Mouse (Mus musculus) lung, postnatal 0 days (tissue): ENCODE data around the gene Ppl. TPM values are rescaled to one million over a fixed set of nuclear protein-coding genes. Genes with fewer than 3 reads are reported as not detected.

Experiments
- ATAC-seq: fragments of 200-750 bp; cut with Nextera tagmentation; 2 replicates; pipeline ENCODE4 v1.8.0; 2017; ENCODE audit warnings: moderate library complexity
- DNase-seq: peaks from one replicate; pipeline ENCODE4 v3.0.0-alpha.2; 2016; ENCODE audit warnings: low spot score
- H3K27ac ChIP-seq: fragments of 300-500 bp; sonication (generic); 2 replicates; pipeline ENCODE4 v1.5.1; 2014; ENCODE audit warnings: antibody characterized with exemption, mild to moderate bottlenecking, low read length, mixed read lengths
- H3K27me3 ChIP-seq: fragments of 300-500 bp; sonication (generic); replicated peaks from 2 replicates; pipeline ENCODE4 v1.6.1; 2014; ENCODE audit warnings: low read length, mixed read lengths; ENCODE audit not compliant: insufficient read depth
- H3K36me3 ChIP-seq: fragments of 300-500 bp; sonication (generic); 2 replicates; pipeline ENCODE4 v1.6.1; 2014; ENCODE audit warnings: low read length, mixed read lengths; ENCODE audit not compliant: insufficient read depth
- H3K4me1 ChIP-seq: fragments of 300-500 bp; sonication (generic); 2 replicates; pipeline ENCODE4 v1.6.1; 2014; ENCODE audit warnings: antibody characterized with exemption, low read depth, low read length, mixed read lengths; ENCODE audit not compliant: insufficient read depth
- H3K4me2 ChIP-seq: fragments of 300-500 bp; sonication (generic); replicated peaks from 2 replicates; pipeline ENCODE4 v1.6.1; 2014; ENCODE audit warnings: low read depth, mild to moderate bottlenecking, low read length, moderate library complexity, mixed read lengths
- H3K4me3 ChIP-seq: fragments of 300-500 bp; sonication (generic); 2 replicates; pipeline ENCODE4 v1.5.1; 2014; ENCODE audit warnings: low read depth, low read length
- H3K9ac ChIP-seq: fragments of 300-500 bp; sonication (generic); replicated peaks from 2 replicates; pipeline ENCODE4 v1.6.1; 2014; ENCODE audit warnings: low read depth, mild to moderate bottlenecking
- H3K9me3 ChIP-seq: fragments of 300-500 bp; sonication (generic); 2 replicates; pipeline ENCODE4 v1.6.1; 2016; ENCODE audit warnings: low read length, mixed read lengths
- CTCF ChIP-seq: IDR thresholded peaks from 2 replicates; pipeline ENCODE4 v1.5.1; 2016; ENCODE audit warnings: antibody characterized with exemption, mild to moderate bottlenecking
- EP300 ChIP-seq: IDR thresholded peaks from 2 replicates; pipeline ENCODE4 v1.6.1; 2016; ENCODE audit warnings: antibody characterized with exemption, mild to moderate bottlenecking, control low read depth
- WGBS: fragments of 180-500 bp; shearing (Covaris S2); extraction: QIAGEN DNeasy Blood & Tissue Kit; methylation state at CpG from one replicate; pipeline ENCODE4 v1.1.7; 2014; 5-methylcytosine and 5-hydroxymethylcytosine counted together
- polyA plus RNA-seq: library from polyadenylated mRNA; unstranded; fragments of >200 nt; fragmentation: Nextera tagmentation; extraction: Ambion mirVana; gene quantifications from 2 replicates; pipeline ENCODE4 v1.2.1, GENCODE M21; 2015

The Ppl gene
- polyA plus RNA-seq, 1 experiment from 2014 or later, result 10.4 TPM

- no peak overlapping the region for H3K4me3 ChIP-seq
- TF ChIP-seq EP300 (no peak), CTCF (no peak)
Observed at GRCm38 (mm10) chr16:5156495-5156894, 24.3 kb upstream of the Ppl start.

GRCm38 (mm10) chr16:5155014-5155413 is 22.8 kb upstream of the Ppl start:
- H3K9ac ChIP-seq, result no peak overlapping the region
- H3K27ac ChIP-seq, result no peak overlapping the region
- no peak for TF ChIP-seq EP300
- no peak for TF ChIP-seq CTCF
- H3K27me3 ChIP-seq, result no peaks in the 10 kb centered on the region
- no peak overlapping the region for H3K4me3 ChIP-seq
- no peaks in the 10 kb centered on the region for H3K9me3 ChIP-seq
- no peaks in the 10 kb centered on the region for H3K4me1 ChIP-seq
- no peak overlapping the region for H3K4me2 ChIP-seq
- DNase-seq (no peak), ATAC-seq (peak; percentile 54)
- no peaks in the 10 kb centered on the region for H3K36me3 ChIP-seq
- 39% methylated on average over 3 of the region's 3 CpGs for WGBS

More at GRCm38 (mm10) chr16:5156495-5156894, 24.3 kb upstream of the Ppl start:
- no peak overlapping the region for H3K4me2 ChIP-seq
- H3K27me3 ChIP-seq, result no peaks in the 10 kb centered on the region
- DNase-seq (no peak), ATAC-seq (no peak)
- H3K27ac ChIP-seq, result no peak overlapping the region
- no peak overlapping the region for H3K9ac ChIP-seq
- no peaks in the 10 kb centered on the region for H3K4me1 ChIP-seq
- 44% methylated on average over 2 of the region's 2 CpGs for WGBS
- no peaks in the 10 kb centered on the region for H3K9me3 ChIP-seq
- no peaks in the 10 kb centered on the region for H3K36me3 ChIP-seq

GRCm38 (mm10) chr16:5153299-5154026 is 21.2 kb upstream of the Ppl start:
- H3K27ac ChIP-seq, result no peak overlapping the region
- no peak for TF ChIP-seq CTCF
- no peak for TF ChIP-seq EP300
- no peak for DNase-seq
- 40% methylated on average over 6 of the region's 6 CpGs for WGBS
- no peak overlapping the region for H3K4me3 ChIP-seq
- no peaks in the 10 kb centered on the region for H3K4me1 ChIP-seq
- no peak overlapping the region for H3K9ac ChIP-seq
- no peak for ATAC-seq
- no peaks in the 10 kb centered on the region for H3K9me3 ChIP-seq
- H3K36me3 ChIP-seq, result no peaks in the 10 kb centered on the region
- H3K4me2 ChIP-seq, result no peak overlapping the region
- 0 out of 2 replicates have a peak, but pooled peaks cover 2% of the 10 kb centered on the region for H3K27me3 ChIP-seq

GRCm38 (mm10) chr16:5150544-5150943 is 18.3 kb upstream of the Ppl start:
- H3K9me3 ChIP-seq, result no peaks in the 10 kb centered on the region
- no peak overlapping the region for H3K9ac ChIP-seq
- H3K4me1 ChIP-seq, result no peaks in the 10 kb centered on the region
- 0 out of 2 replicates have a peak, but pooled peaks cover 7% of the 10 kb centered on the region for H3K27me3 ChIP-seq
- no peak for ATAC-seq
- no peak overlapping the region for H3K4me2 ChIP-seq
- no peak overlapping the region for H3K4me3 ChIP-seq
- no peak overlapping the region for H3K27ac ChIP-seq
- 75% methylated on average over 10 of the region's 10 CpGs for WGBS
- DNase-seq, result no peak
- TF ChIP-seq CTCF (no peak), EP300 (no peak)
- no peaks in the 10 kb centered on the region for H3K36me3 ChIP-seq

GRCm38 (mm10) chr16:5147037-5147385 is 14.8 kb upstream of the Ppl start, which contains the start of gene Sec14l5:
TSS of gene Sec14l5 (plus strand) at chr16:5147109.
- Histone ChIP-seq H3K9me3 (no peaks in the 10 kb centered on the region), H3K36me3 (no peaks in the 10 kb centered on the region), H3K4me3 (peak within 1 kb of the TSS; percentile 21), H3K9ac (no peak within 1 kb of the TSS), H3K27ac (no peak within 1 kb of the TSS), H3K4me1 (no peaks in the 10 kb centered on the region), H3K27me3 (0 out of 2 replicates have a peak, but pooled peaks cover 7% of the 10 kb centered on the region), H3K4me2 (peak within 1 kb of the TSS; percentile 50)
- TF ChIP-seq CTCF, result peak; percentile 34
- TF ChIP-seq EP300, result no peak
- 15% methylated on average over 13 of the region's 13 CpGs for WGBS
- DNase-seq, result no peak
- no peak for ATAC-seq

GRCm38 (mm10) chr16:5146367-5147036 is 14.3 kb upstream of the Ppl start:
- Histone ChIP-seq H3K4me2 (peak overlapping the region; percentile 50), H3K27me3 (0 out of 2 replicates have a peak, but pooled peaks cover 7% of the 10 kb centered on the region), H3K27ac (no peak overlapping the region), H3K4me1 (no peaks in the 10 kb centered on the region), H3K36me3 (no peaks in the 10 kb centered on the region), H3K9ac (no peak overlapping the region), H3K4me3 (peak overlapping the region; percentile 21), H3K9me3 (no peaks in the 10 kb centered on the region)
- 3% methylated on average over 26 of the region's 26 CpGs for WGBS
- ATAC-seq (peak; percentile 97), DNase-seq (peak; percentile 92)
- TF ChIP-seq EP300 (no peak), CTCF (no peak)
